Mouse (Mus musculus) small intestine, adult 2 months (tissue): Measurements from ENCODE around the gene Thrb. TPM values are rescaled to one million over a fixed set of nuclear protein-coding genes. Genes with fewer than 3 reads are reported as not detected.

ENCODE experiments used
- H3K27ac ChIP-seq: fragments of 200-500 bp; 2 replicates; pipeline ENCODE4 v1.5.1; 2012; ENCODE audit warnings: low read depth, low read length, control low read depth, inconsistent platforms; ENCODE audit not compliant: insufficient read depth
- H3K27me3 ChIP-seq: fragments of 200-500 bp; 2 replicates; pipeline ENCODE4 v1.6.1; 2012; ENCODE audit warnings: mild to moderate bottlenecking, moderate library complexity, low read length, inconsistent platforms; ENCODE audit not compliant: control insufficient read depth, insufficient read depth
- H3K36me3 ChIP-seq: fragments of 200-500 bp; 2 replicates; pipeline ENCODE4 v1.6.1; 2012; ENCODE audit warnings: mild to moderate bottlenecking, low read length, control low read depth, inconsistent platforms; ENCODE audit not compliant: control insufficient read depth, insufficient read depth
- H3K4me1 ChIP-seq: fragments of 200-500 bp; 2 replicates; pipeline ENCODE4 v1.6.1; 2012; ENCODE audit warnings: low read length, inconsistent platforms, mixed read lengths; ENCODE audit not compliant: control insufficient read depth, insufficient read depth, insufficient read length
- H3K4me3 ChIP-seq: fragments of 200-500 bp; 2 replicates; pipeline ENCODE4 v1.5.1; 2012; ENCODE audit warnings: low read depth, mild to moderate bottlenecking, control low read depth, inconsistent platforms, low read length, moderate library complexity
- CTCF ChIP-seq: fragments of 200-500 bp; IDR thresholded peaks from 2 replicates; pipeline ENCODE4 v1.5.1; 2012; ENCODE audit warnings: low read depth, mild to moderate bottlenecking, control low read depth, inconsistent platforms, low read length, moderate library complexity, mixed read lengths; ENCODE audit not compliant: insufficient replicate concordance, insufficient read length; ENCODE audit errors: extremely low read depth
- POLR2A ChIP-seq: fragments of 200-500 bp; IDR thresholded peaks from 2 replicates; pipeline ENCODE4 v1.6.1; 2012; ENCODE audit warnings: low read depth, mild to moderate bottlenecking, control low read depth, inconsistent platforms, low read length, moderate library complexity
- WGBS: fragments of 180-500 bp; shearing (Covaris S2); methylation state at CpG from one replicate; pipeline ENCODE4 v1.1.7; 2018; 5-methylcytosine and 5-hydroxymethylcytosine counted together
- polyA plus RNA-seq: library from polyadenylated mRNA; depleted of rRNA; stranded (reverse); fragments of >200 nt; gene quantifications from 2 replicates; pipeline ENCODE4 v1.2.3, GENCODE M21; 2012

Gene Thrb
- polyA plus RNA-seq, 1 experiment = 2.5 TPM

DNA sequence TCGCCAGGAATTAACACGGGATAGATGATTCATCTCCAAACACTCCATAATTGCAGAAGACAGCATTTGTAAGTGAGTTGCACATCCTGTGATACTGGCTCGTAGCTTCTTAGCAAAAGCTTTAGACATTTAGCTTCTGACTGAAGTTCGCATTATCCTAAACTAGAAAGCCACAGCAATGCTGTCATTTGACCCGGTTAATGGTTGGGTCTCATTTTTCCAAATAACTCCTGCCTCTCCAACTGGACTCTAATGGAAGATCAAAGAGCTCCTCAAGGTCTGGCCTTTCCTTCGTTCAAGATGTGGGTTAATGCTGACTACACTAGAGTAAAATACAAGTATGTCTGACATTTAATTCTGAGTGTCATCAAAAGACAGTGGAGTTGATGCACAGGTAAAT, 208.3 kb downstream of the Thrb start:
- Histone ChIP-seq H3K27ac (no peak overlapping the region), H3K36me3 (no peaks in the 10 kb centered on the region), H3K4me1 (no peaks in the 10 kb centered on the region), H3K27me3 (no peaks in the 10 kb centered on the region), H3K4me3 (no peak overlapping the region)
- WGBS = 90% methylated on average over 6 of the region's 6 CpGs
- TF ChIP-seq CTCF = no peak
- no peak for TF ChIP-seq POLR2A

DNA sequence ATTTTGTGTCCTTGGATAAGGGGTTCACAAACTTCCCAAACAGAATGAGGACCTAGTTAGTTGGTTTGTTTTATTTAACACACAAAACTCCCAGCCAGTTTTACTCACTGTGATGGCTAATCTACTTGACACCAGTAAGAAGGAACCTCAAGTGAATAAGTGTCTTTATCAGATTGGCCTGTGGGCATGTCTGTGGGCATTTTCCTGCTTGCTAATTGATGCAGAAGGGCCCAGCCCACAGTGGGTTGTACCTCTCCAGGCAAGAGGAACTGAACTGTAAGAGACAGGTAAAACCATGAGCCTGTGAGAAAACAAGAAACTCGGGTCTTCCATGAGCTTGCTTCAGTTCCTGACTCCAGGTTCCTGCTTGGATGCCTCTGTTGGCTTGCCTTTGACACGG, 215.9 kb downstream of the Thrb start:
- TF ChIP-seq CTCF = no peak
- TF ChIP-seq POLR2A = no peak
- no peaks in the 10 kb centered on the region for H3K27me3 ChIP-seq
- H3K27ac ChIP-seq = no peak overlapping the region
- no peaks in the 10 kb centered on the region for H3K36me3 ChIP-seq
- 24% methylated on average over 2 of the region's 2 CpGs for whole genome bisulfite sequencing
- no peaks in the 10 kb centered on the region for H3K4me1 ChIP-seq
- H3K4me3 ChIP-seq = no peak overlapping the region

DNA sequence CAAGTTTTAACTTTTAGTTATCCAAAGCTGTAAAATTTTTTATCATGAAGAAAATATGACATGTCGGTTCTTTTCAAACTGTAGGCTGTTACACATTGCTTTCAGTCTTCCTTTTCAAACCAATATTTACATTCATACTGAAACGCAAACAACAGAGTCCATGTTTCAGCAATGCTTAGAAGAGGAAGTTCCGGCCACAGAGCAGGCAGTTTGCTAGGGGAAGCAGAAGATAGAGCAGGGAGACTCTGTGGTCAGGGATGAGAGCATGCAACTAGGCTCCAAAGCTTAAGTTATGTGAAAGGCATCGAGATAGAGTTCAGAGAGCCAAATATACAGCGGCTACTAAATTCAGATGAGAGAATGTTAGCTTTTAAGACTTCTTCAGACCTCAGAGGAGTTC, 219.4 kb downstream of the Thrb start:
- Histone ChIP-seq H3K27ac (peak overlapping the region; percentile 37), H3K36me3 (no peaks in the 10 kb centered on the region), H3K4me1 (no peaks in the 10 kb centered on the region), H3K4me3 (no peak overlapping the region), H3K27me3 (no peaks in the 10 kb centered on the region)
- 54% methylated on average over 5 of the region's 5 CpGs for WGBS
- TF ChIP-seq CTCF (no peak), POLR2A (no peak)

DNA sequence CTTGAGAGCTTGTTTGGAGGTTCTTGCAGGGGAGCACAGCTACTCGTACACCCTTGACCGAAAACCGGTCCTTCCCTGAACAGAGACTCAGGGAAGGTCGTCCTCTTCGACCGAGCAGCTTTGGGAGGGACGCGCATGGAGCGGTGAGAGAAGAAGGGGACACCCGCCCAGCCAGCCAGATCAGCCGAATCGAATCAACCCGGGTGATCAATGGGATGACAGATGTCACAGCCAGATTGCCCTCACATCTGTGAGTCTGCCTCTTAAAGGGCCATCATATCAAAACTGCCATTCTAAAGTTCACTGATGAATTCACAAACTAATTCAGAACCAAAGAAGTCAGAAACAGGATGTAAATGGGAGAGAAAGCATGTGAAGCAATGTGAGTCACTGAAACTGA, 224.8 kb downstream of the Thrb start:
- Histone ChIP-seq H3K27ac (no peak overlapping the region), H3K4me1 (no peaks in the 10 kb centered on the region), H3K4me3 (no peak overlapping the region), H3K36me3 (no peaks in the 10 kb centered on the region), H3K27me3 (no peaks in the 10 kb centered on the region)
- TF ChIP-seq CTCF (no peak), POLR2A (no peak)
- whole genome bisulfite sequencing = 93% methylated on average over 13 of the region's 13 CpGs

DNA sequence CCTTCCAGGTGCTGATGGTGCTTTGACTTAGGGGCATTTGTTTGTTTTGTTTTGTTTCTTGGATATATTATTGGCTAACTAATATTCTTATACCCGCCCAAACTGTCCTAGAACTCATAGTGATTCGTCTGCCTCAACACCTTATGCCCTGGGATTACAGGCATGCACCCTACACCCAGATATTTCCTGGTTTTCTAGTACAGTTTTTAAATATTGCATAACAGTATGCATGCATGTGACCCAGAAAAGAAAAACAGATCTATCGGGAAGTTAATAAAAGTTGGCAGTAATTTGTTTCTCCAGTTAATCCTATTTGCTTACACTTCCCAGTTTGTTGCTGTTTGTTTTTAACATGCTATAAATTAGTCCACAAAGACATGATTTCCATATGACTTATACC, 225.3 kb downstream of the Thrb start:
- H3K27ac ChIP-seq = no peak overlapping the region
- 60% methylated on average over 3 of the region's 3 CpGs for WGBS

DNA sequence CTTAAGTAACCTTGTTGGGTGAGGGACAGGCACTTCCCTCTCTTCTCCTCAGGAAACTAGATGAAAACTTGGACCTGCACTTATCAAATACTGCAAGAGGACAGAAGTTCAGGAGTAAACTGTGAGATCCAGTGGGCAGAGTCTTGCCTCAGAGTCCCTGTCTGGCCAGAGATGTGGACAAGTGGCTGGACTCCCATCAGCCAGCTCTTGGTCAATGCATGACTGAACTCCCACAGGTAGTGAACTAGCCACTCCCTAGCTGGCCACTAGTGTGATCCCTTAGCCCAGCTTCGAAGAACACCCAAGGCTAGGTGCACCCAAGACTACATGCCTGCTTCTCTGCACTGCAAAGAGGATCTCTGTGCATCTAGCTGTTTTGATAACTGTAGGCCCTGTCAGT, 234.7 kb downstream of the Thrb start:
- H3K36me3 ChIP-seq = no peaks in the 10 kb centered on the region
- no peak overlapping the region for H3K27ac ChIP-seq
- TF ChIP-seq POLR2A (no peak), CTCF (no peak)
- H3K4me3 ChIP-seq = no peak overlapping the region
- no peaks in the 10 kb centered on the region for H3K27me3 ChIP-seq
- H3K4me1 ChIP-seq = peaks cover under 1% of the 10 kb centered on the region; the same call in 1 of the 2 replicates
- 67% methylated on average over 1 of the region's 1 CpGs for WGBS

More for the DNA sequence above, 225.3 kb downstream of the Thrb start:
- no peaks in the 10 kb centered on the region for H3K27me3 ChIP-seq
- TF ChIP-seq POLR2A (no peak), CTCF (no peak)
- no peaks in the 10 kb centered on the region for H3K4me1 ChIP-seq
- H3K36me3 ChIP-seq = no peaks in the 10 kb centered on the region
- H3K4me3 ChIP-seq = no peak overlapping the region

DNA sequence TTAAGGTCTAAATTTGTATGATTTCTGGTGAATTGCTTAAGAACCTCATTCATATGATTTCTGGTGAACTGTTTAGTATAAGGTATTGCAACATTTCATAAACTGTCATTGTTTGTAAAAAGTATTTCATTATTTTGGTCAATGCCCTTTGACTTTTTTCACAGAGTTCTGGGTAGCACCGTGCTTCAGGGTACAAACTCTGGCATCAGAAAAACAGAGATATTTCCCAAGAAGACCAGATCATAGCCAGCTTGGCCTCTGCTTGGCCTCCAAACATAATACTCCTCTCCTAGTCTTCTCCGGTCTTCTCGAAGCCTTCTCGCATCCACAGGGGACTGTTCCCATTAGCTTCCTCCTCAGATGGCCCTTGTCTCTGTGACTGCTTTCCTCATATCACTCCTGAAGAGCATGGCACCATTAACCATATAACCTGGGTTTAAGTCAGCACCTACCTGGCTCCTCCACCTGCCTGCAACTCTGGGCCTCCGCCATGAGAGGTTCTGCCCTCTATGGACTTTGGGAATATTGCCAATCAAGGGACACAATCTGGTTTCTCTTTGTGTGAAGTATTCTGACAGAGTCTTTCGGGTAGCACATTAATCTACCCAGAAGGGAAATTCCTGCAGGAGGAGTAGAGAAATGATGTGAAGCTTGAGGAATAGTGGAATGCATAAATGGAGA, 239.8 kb downstream of the Thrb start:
- Histone ChIP-seq H3K36me3 (no peaks in the 10 kb centered on the region), H3K27me3 (no peaks in the 10 kb centered on the region), H3K4me1 (peaks cover 3% of the 10 kb centered on the region; the same call in 1 of the 2 replicates), H3K27ac (no peak overlapping the region), H3K4me3 (no peak overlapping the region)
- 56% methylated on average over 6 of the region's 6 CpGs for WGBS
- TF ChIP-seq CTCF (no peak), POLR2A (no peak)

DNA sequence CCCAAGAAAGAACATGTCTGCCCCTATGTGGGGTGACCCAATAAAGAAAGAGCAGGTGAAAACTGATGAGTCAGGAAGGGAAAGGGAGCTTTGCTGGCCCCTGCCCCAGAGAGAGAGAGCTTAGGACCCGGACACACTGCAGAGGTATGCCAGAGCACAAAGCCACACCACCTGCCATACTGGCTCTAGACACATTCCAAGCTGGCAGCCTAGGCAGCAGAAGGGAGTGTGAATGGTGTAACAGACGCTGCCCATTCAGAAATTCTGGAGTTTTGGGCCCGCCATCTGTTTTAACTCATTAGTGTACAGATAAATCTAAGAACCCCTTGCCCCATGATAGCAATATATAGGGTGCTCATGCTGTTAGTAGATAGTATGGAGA, 240.3 kb downstream of the Thrb start:
- H3K4me1 ChIP-seq = peaks cover 3% of the 10 kb centered on the region; the same call in 1 of the 2 replicates
- H3K4me3 ChIP-seq = no peak overlapping the region
- no peaks in the 10 kb centered on the region for H3K27me3 ChIP-seq
- H3K27ac ChIP-seq = no peak overlapping the region
- WGBS = 59% methylated on average over 3 of the region's 3 CpGs
- no peak for TF ChIP-seq CTCF
- TF ChIP-seq POLR2A = no peak
- H3K36me3 ChIP-seq = no peaks in the 10 kb centered on the region
